Mouse (Mus musculus): Measurements from ENCODE around the gene Dgkz. TPM values are rescaled to one million over a fixed set of nuclear protein-coding genes. Genes with fewer than 3 reads are reported as not detected.

Gene Dgkz
- polyA plus RNA-seq, 1 experiment from 2014 or later: 57.5 TPM

GRCm38 (mm10) chr2:91922586-91923414 is 52.9 kb downstream of the Dgkz start:
- 3% methylated on average over 37 of the region's 37 CpGs for WGBS
- peaks cover 7% of the 10 kb centered on the region for H3K36me3 ChIP-seq (ENCODE audit: control insufficient read depth, insufficient read depth, low read length)
- no peak; the same call in 1 of the 2 replicates for ATAC-seq (ENCODE audit: low FRiP score, low TSS enrichment)

GRCm38 (mm10) chr2:91921790-91922570 is 53.7 kb downstream of the Dgkz start:
- peaks cover 9% of the 10 kb centered on the region for H3K4me1 ChIP-seq (ENCODE audit: control insufficient read depth, insufficient read depth, low read length)
- H3K9me3 ChIP-seq (ENCODE audit: control insufficient read depth, low read length): no peaks in the 10 kb centered on the region
- H3K36me3 ChIP-seq (ENCODE audit: control insufficient read depth, insufficient read depth, low read length): peaks cover 13% of the 10 kb centered on the region
- peak overlapping the region; percentile 52 for H3K4me3 ChIP-seq (ENCODE audit: low read length)
- peak overlapping the region; percentile 92 for H3K4me2 ChIP-seq (replicated peaks; ENCODE audit: low read depth, low read length)
- H3K27ac ChIP-seq (ENCODE audit: low read depth, low read length): no peak overlapping the region
- peak; percentile 57 for ATAC-seq (ENCODE audit: low FRiP score, low TSS enrichment)
- H3K9ac ChIP-seq (ENCODE audit: low read depth, low read length): peak overlapping the region; percentile 38; the same call in 1 of the 2 replicates
- H3K27me3 ChIP-seq (ENCODE audit: control insufficient read depth, insufficient read depth, low read length): peaks cover 26% of the 10 kb centered on the region
- WGBS: 2% methylated on average over 61 of the region's 64 CpGs

More at GRCm38 (mm10) chr2:91922586-91923414, 52.9 kb downstream of the Dgkz start:
- Histone ChIP-seq H3K4me3 (ENCODE audit: low read length) (peak overlapping the region; percentile 52), H3K4me2 (replicated peaks; ENCODE audit: low read depth, low read length) (peak overlapping the region; percentile 92), H3K9ac (ENCODE audit: low read depth, low read length) (no peak overlapping the region), H3K27ac (ENCODE audit: low read depth, low read length) (no peak overlapping the region), H3K27me3 (ENCODE audit: control insufficient read depth, insufficient read depth, low read length) (peaks cover 26% of the 10 kb centered on the region), H3K4me1 (ENCODE audit: control insufficient read depth, insufficient read depth, low read length) (peaks cover 9% of the 10 kb centered on the region), H3K9me3 (ENCODE audit: control insufficient read depth, low read length) (no peaks in the 10 kb centered on the region)

GRCm38 (mm10) chr2:91921181-91921789 is 54.4 kb downstream of the Dgkz start:
- peaks cover 9% of the 10 kb centered on the region for H3K4me1 ChIP-seq (ENCODE audit: control insufficient read depth, insufficient read depth, low read length)
- H3K27me3 ChIP-seq (ENCODE audit: control insufficient read depth, insufficient read depth, low read length): peaks cover 26% of the 10 kb centered on the region
- WGBS: 4% methylated on average over 31 of the region's 31 CpGs
- H3K4me3 ChIP-seq (ENCODE audit: low read length): peak overlapping the region; percentile 52
- no peaks in the 10 kb centered on the region for H3K9me3 ChIP-seq (ENCODE audit: control insufficient read depth, low read length)
- peaks cover 20% of the 10 kb centered on the region for H3K36me3 ChIP-seq (ENCODE audit: control insufficient read depth, insufficient read depth, low read length)
- H3K9ac ChIP-seq (ENCODE audit: low read depth, low read length): no peak overlapping the region
- H3K4me2 ChIP-seq (replicated peaks; ENCODE audit: low read depth, low read length): peak overlapping the region; percentile 92
- peak; percentile 17; the same call in 1 of the 2 replicates for ATAC-seq (ENCODE audit: low FRiP score, low TSS enrichment)
- H3K27ac ChIP-seq (ENCODE audit: low read depth, low read length): no peak overlapping the region

- no peak for ATAC-seq (ENCODE audit: low FRiP score, low TSS enrichment)
- WGBS: 74% methylated on average over 4 of the region's 4 CpGs
- no peak overlapping the region for H3K9ac ChIP-seq (ENCODE audit: low read depth, low read length)
These were observed 55.5 kb downstream of the Dgkz start for GRCm38 (mm10) chr2:91920130-91920529.

GRCm38 (mm10) chr2:91917096-91917495 is 58.6 kb downstream of the Dgkz start:
- peaks cover 5% of the 10 kb centered on the region for H3K4me1 ChIP-seq (ENCODE audit: control insufficient read depth, insufficient read depth, low read length)
- no peak for ATAC-seq (ENCODE audit: low FRiP score, low TSS enrichment)
- no peak overlapping the region for H3K4me2 ChIP-seq (replicated peaks; ENCODE audit: low read depth, low read length)
- 94% methylated on average over 7 of the region's 7 CpGs for WGBS
- peaks cover 41% of the 10 kb centered on the region for H3K36me3 ChIP-seq (ENCODE audit: control insufficient read depth, insufficient read depth, low read length)
- H3K27ac ChIP-seq (ENCODE audit: low read depth, low read length): no peak overlapping the region
- H3K9ac ChIP-seq (ENCODE audit: low read depth, low read length): no peak overlapping the region
- H3K4me3 ChIP-seq (ENCODE audit: low read length): no peak overlapping the region
- peaks cover 9% of the 10 kb centered on the region for H3K27me3 ChIP-seq (ENCODE audit: control insufficient read depth, insufficient read depth, low read length)
- no peaks in the 10 kb centered on the region for H3K9me3 ChIP-seq (ENCODE audit: control insufficient read depth, low read length)

More at GRCm38 (mm10) chr2:91920130-91920529, 55.5 kb downstream of the Dgkz start:
- Histone ChIP-seq H3K27me3 (ENCODE audit: control insufficient read depth, insufficient read depth, low read length) (peaks cover 26% of the 10 kb centered on the region), H3K4me1 (ENCODE audit: control insufficient read depth, insufficient read depth, low read length) (peaks cover 9% of the 10 kb centered on the region), H3K4me3 (ENCODE audit: low read length) (no peak overlapping the region), H3K4me2 (replicated peaks; ENCODE audit: low read depth, low read length) (no peak overlapping the region), H3K27ac (ENCODE audit: low read depth, low read length) (no peak overlapping the region), H3K9me3 (ENCODE audit: control insufficient read depth, low read length) (no peaks in the 10 kb centered on the region), H3K36me3 (ENCODE audit: control insufficient read depth, insufficient read depth, low read length) (peaks cover 22% of the 10 kb centered on the region)

GRCm38 (mm10) chr2:91916346-91916977 is 59.2 kb downstream of the Dgkz start:
- H3K4me2 ChIP-seq (replicated peaks; ENCODE audit: low read depth, low read length): no peak overlapping the region
- no peak overlapping the region for H3K27ac ChIP-seq (ENCODE audit: low read depth, low read length)
- no peak for ATAC-seq (ENCODE audit: low FRiP score, low TSS enrichment)
- 91% methylated on average over 7 of the region's 7 CpGs for WGBS
- H3K36me3 ChIP-seq (ENCODE audit: control insufficient read depth, insufficient read depth, low read length): peaks cover 48% of the 10 kb centered on the region
- H3K9me3 ChIP-seq (ENCODE audit: control insufficient read depth, low read length): no peaks in the 10 kb centered on the region
- peaks cover 2% of the 10 kb centered on the region; the same call in 1 of the 2 replicates for H3K4me1 ChIP-seq (ENCODE audit: control insufficient read depth, insufficient read depth, low read length)
- H3K9ac ChIP-seq (ENCODE audit: low read depth, low read length): no peak overlapping the region
- peaks cover 2% of the 10 kb centered on the region for H3K27me3 ChIP-seq (ENCODE audit: control insufficient read depth, insufficient read depth, low read length)
- no peak overlapping the region for H3K4me3 ChIP-seq (ENCODE audit: low read length)

- no peaks in the 10 kb centered on the region for H3K4me1 ChIP-seq (ENCODE audit: control insufficient read depth, insufficient read depth, low read length)
- H3K27ac ChIP-seq (ENCODE audit: low read depth, low read length): no peak overlapping the region
- H3K4me3 ChIP-seq (ENCODE audit: low read length): no peak overlapping the region
- H3K4me2 ChIP-seq (replicated peaks; ENCODE audit: low read depth, low read length): no peak overlapping the region
- no peaks in the 10 kb centered on the region for H3K9me3 ChIP-seq (ENCODE audit: control insufficient read depth, low read length)
- H3K36me3 ChIP-seq (ENCODE audit: control insufficient read depth, insufficient read depth, low read length): peaks cover 73% of the 10 kb centered on the region
- no peak for ATAC-seq (ENCODE audit: low FRiP score, low TSS enrichment)
- no peak overlapping the region for H3K9ac ChIP-seq (ENCODE audit: low read depth, low read length)
- WGBS: 89% methylated on average over 7 of the region's 7 CpGs
- H3K27me3 ChIP-seq (ENCODE audit: control insufficient read depth, insufficient read depth, low read length): no peaks in the 10 kb centered on the region
These were observed 62.1 kb downstream of the Dgkz start for GRCm38 (mm10) chr2:91913328-91914110.

- Histone ChIP-seq H3K4me1 (ENCODE audit: control insufficient read depth, insufficient read depth, low read length) (no peaks in the 10 kb centered on the region), H3K36me3 (ENCODE audit: control insufficient read depth, insufficient read depth, low read length) (peaks cover 65% of the 10 kb centered on the region), H3K9me3 (ENCODE audit: control insufficient read depth, low read length) (no peaks in the 10 kb centered on the region), H3K27ac (ENCODE audit: low read depth, low read length) (no peak overlapping the region), H3K9ac (ENCODE audit: low read depth, low read length) (no peak overlapping the region), H3K4me3 (ENCODE audit: low read length) (no peak overlapping the region), H3K27me3 (ENCODE audit: control insufficient read depth, insufficient read depth, low read length) (no peaks in the 10 kb centered on the region), H3K4me2 (replicated peaks; ENCODE audit: low read depth, low read length) (no peak overlapping the region)
- no peak for ATAC-seq (ENCODE audit: low FRiP score, low TSS enrichment)
- 81% methylated on average over 3 of the region's 3 CpGs for WGBS
These were observed 63.0 kb downstream of the Dgkz start for GRCm38 (mm10) chr2:91912616-91913015.

Data from kidney, embryonic 14.5 days (tissue).